Mouse (Mus musculus) ES-E14 (cell line): ENCODE data around the gene Amotl2. TPM values are rescaled to one million over a fixed set of nuclear protein-coding genes. Genes with fewer than 3 reads are reported as not detected.
"Not testable (repeated sequence)": the region's sequence is repeated elsewhere in the genome, so short reads cannot be mapped to it uniquely, and the experiment has no call there.

Experiments
- DNase-seq: peaks from one replicate; pipeline ENCODE4 v3.0.0-alpha.2; 2013; ENCODE audit warnings: low read depth, low spot score
- H3K27ac ChIP-seq: 2 replicates; pipeline ENCODE4 v1.5.1; 2012; ENCODE audit warnings: low read depth, mild to moderate bottlenecking, low read length, moderate library complexity, mixed read lengths; ENCODE audit not compliant: poor library complexity, insufficient read depth, severe bottlenecking
- H3K36me3 ChIP-seq: 2 replicates; pipeline ENCODE4 v1.6.1; 2012; ENCODE audit warnings: mild to moderate bottlenecking, low read length, moderate library complexity, mixed read lengths; ENCODE audit not compliant: control insufficient read depth, poor library complexity, insufficient read depth, severe bottlenecking
- H3K4me1 ChIP-seq, 2 experiments: fragments of 150-350 bp in 1 of 2; sonication (generic) in 1 of 2; 2 replicates each; pipeline ENCODE4 v1.6.1; 2012; ENCODE audit warnings: low read length in 2 of 2, mild to moderate bottlenecking in 1 of 2, mixed read lengths in 1 of 2; ENCODE audit not compliant: control insufficient read depth in 2 of 2, insufficient read depth in 2 of 2, poor library complexity in 1 of 2
- H3K4me3 ChIP-seq, 2 experiments: fragments of 150-350 bp in 1 of 2; sonication (generic) in 1 of 2; 2 replicates each; pipeline ENCODE4 v1.5.1; 2012; ENCODE audit warnings: low read length in 2 of 2, low read depth in 1 of 2, mild to moderate bottlenecking in 1 of 2, mixed read lengths in 1 of 2; ENCODE audit not compliant: insufficient read depth in 1 of 2, poor library complexity in 1 of 2, severe bottlenecking in 1 of 2
- H3K9ac ChIP-seq: 2 replicates; pipeline ENCODE4 v1.6.1; 2012; ENCODE audit warnings: low read depth, mild to moderate bottlenecking, low read length, mixed read lengths; ENCODE audit not compliant: poor library complexity, insufficient read depth, severe bottlenecking
- H3K9me3 ChIP-seq: fragments of 150-350 bp; sonication (generic); 2 replicates; pipeline ENCODE4 v1.6.1; 2012; ENCODE audit warnings: low read depth, mild to moderate bottlenecking, low read length; ENCODE audit not compliant: control insufficient read depth, insufficient read depth
- CHD2 ChIP-seq: IDR thresholded peaks from 2 replicates; pipeline ENCODE4 v1.6.1; 2014; ENCODE audit warnings: mild to moderate bottlenecking, low read depth, low read length, inconsistent platforms
- HCFC1 ChIP-seq: IDR thresholded peaks from 2 replicates; pipeline ENCODE4 v1.6.1; 2012; ENCODE audit warnings: low read length, inconsistent platforms, borderline replicate concordance; ENCODE audit not compliant: insufficient read depth
- MAFK ChIP-seq: IDR thresholded peaks from 2 replicates; pipeline ENCODE4 v1.6.1; 2014; ENCODE audit warnings: mild to moderate bottlenecking, low read depth, low read length, inconsistent platforms; ENCODE audit not compliant: insufficient read depth
- ZC3H11A ChIP-seq: IDR thresholded peaks from 2 replicates; pipeline ENCODE4 v1.6.1; 2012; ENCODE audit warnings: low read depth, mild to moderate bottlenecking, inconsistent platforms, low read length, borderline replicate concordance
- ZNF384 ChIP-seq: IDR thresholded peaks from 2 replicates; pipeline ENCODE4 v1.6.1; 2012; ENCODE audit warnings: low read depth, low read length, inconsistent platforms
- in situ Hi-C, 2 experiments: fragments of 600-800 bp; cut with MboI; formaldehyde crosslinking; loops; one replicate each; pipeline ENCODE4 v1.15.1; 2025; ENCODE audit warnings: low sequenced_read_pairs in 2 of 2, inconsistent platforms in 1 of 2; ENCODE audit not compliant: unreplicated experiment in 2 of 2
- total RNA-seq: library from RNA; depleted of rRNA; stranded (reverse); fragments of 300-350 nt; gene quantifications from 2 replicates; pipeline ENCODE4 v1.2.3, GENCODE M21; 2012

The Amotl2 gene
- total RNA-seq, 1 experiment = 161 TPM

DNA sequence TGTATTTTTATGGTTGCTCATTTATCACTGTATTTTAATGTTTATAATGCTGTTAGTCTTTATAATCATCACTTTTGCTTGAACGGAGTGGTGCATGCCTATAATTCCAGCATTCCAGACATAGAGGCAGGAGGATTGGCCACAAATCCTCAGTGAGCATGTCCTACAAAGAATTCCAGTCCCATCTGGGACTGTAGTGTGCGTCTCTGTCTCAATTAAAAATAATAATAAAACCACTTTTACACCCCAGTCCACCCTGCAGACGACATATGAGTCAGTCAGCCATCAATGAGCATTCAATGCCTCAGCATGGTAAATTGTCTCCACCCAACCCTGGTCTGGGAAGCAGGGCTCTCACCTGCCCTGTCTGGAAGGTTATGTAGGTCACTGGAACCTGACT lies 46.4 kb downstream of the Amotl2 start:
- Histone ChIP-seq H3K27ac (no peak overlapping the region), H3K4me3 (no peak overlapping the region), H3K9ac (no peak overlapping the region), H3K9me3 (no peaks in the 10 kb centered on the region), H3K36me3 (no peaks in the 10 kb centered on the region), H3K4me1 (peaks cover 0 to 8% of the 10 kb centered on the region in 2 experiments; a peak in 1 of 4 replicates)
- in situ Hi-C loops = no loop called here
- no peak for TF ChIP-seq HCFC1
- TF ChIP-seq ZC3H11A = no peak
- no peak for TF ChIP-seq ZNF384
- no peak for TF ChIP-seq CHD2
- no peak for TF ChIP-seq MAFK
- no peak for DNase-seq

DNA sequence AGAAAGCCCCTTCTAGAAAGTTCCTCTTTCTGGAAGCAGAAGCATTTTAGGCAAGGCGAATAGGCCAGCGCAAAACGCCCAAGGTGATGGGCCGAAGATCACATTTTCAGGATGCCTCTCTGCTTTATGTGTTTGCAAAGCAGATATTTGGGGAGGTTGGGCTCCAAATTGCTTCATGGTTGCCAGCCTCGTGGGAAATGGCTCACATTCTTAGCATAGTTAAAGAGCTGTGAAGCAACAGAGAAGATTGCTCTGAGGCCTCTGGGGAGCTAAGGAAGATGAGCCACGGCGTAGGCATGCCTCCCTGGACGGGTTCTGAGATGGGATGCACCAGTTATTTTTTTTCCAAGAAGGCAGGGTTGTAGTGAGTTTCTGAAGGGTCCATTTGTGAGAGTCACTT lies 47.0 kb downstream of the Amotl2 start:
- in situ Hi-C loops = no loop called here
- Histone ChIP-seq H3K9me3 (no peaks in the 10 kb centered on the region), H3K9ac (no peak overlapping the region), H3K36me3 (no peaks in the 10 kb centered on the region), H3K4me1 (peaks cover 0 to 8% of the 10 kb centered on the region in 2 experiments; a peak in 1 of 4 replicates), H3K4me3 (no peak overlapping the region), H3K27ac (no peak overlapping the region)
- TF ChIP-seq ZC3H11A (no peak), HCFC1 (no peak), ZNF384 (no peak)
- no peak for DNase-seq

DNA sequence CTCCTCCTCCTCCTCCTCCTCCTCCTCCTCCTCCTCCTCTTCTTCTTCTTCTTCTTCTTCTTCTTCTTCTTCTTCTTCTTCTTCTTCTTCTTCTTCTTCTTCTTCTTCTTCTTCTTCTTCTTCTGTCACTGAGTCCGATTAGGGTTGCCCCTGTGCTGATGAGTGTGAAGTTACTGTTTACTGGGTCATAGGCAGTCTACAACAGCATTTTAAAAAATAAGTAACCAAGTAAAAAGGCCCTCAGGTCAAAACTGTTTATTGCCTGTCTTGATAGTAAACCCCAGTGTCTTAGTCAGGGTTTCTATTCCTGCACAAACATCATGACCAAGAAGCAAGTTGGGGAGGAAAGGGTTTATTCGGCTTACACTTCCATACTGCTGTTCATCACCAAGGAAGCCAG lies 48.1 kb downstream of the Amotl2 start:
- not testable (repeated sequence) for H3K9me3 ChIP-seq

DNA sequence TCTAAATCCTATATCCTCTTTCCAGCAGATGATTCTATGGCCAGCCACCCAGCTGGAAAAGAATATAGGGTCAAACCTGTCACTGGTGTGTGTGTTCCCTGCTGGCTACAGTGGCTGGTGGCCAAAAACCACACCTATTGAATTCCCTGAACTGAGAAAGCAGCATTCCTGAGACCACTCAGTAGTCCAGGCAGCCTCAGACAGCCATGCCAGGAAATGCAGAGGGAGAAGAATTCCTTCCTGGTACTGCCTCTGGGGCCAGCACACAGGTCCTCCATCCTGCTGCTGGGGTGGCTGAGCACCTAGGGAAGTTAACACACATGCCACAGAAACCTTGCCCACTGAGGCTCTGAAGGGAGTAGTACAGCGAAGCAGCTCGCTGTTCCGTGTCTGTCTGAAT lies 50.3 kb downstream of the Amotl2 start:
- no peak for DNase-seq
- Histone ChIP-seq H3K27ac (no peak overlapping the region), H3K4me3 (no peak overlapping the region), H3K36me3 (no peaks in the 10 kb centered on the region), H3K4me1 (peaks cover 0 to 10% of the 10 kb centered on the region in 2 experiments; a peak in 1 of 4 replicates), H3K9ac (no peak overlapping the region), H3K9me3 (no peaks in the 10 kb centered on the region)
- in situ Hi-C loops = no loop called here
- no peak for TF ChIP-seq ZNF384
- no peak for TF ChIP-seq MAFK
- TF ChIP-seq ZC3H11A = no peak
- no peak for TF ChIP-seq HCFC1
- TF ChIP-seq CHD2 = no peak

More for the DNA sequence above, 48.1 kb downstream of the Amotl2 start:
- H3K4me1 ChIP-seq, H3K9ac ChIP-seq, H3K36me3 ChIP-seq, H3K27ac ChIP-seq, DNase-seq, H3K4me3 ChIP-seq, in situ Hi-C loops: not testable (repeated sequence)

DNA sequence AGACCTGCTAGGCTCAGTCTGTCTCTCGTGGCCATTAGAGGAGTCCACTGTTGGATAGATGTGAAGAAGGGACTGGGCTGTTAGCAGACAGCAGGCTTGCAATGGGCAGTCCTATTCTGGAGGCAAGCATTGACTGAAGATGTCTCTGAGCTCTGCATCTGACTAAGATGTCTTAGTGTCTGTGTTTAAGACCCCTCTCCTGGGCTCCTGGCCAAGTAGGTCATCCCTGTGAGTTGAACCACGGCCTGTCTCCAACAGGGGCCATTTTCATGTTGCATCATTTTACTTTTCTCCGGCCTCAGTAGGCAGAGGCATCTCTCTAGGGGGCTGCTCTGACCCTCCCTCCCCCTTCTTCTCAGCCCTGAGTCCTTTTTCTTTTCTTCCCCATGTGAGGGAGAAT lies 52.8 kb downstream of the Amotl2 start:
- Histone ChIP-seq H3K9me3 (no peaks in the 10 kb centered on the region), H3K4me3 (no peak overlapping the region), H3K27ac (no peak overlapping the region), H3K9ac (no peak overlapping the region), H3K36me3 (no peaks in the 10 kb centered on the region), H3K4me1 (peaks cover 0 to 2% of the 10 kb centered on the region in 2 experiments; a peak in 1 of 4 replicates)
- no peak for DNase-seq
- TF ChIP-seq ZC3H11A (no peak), MAFK (no peak), HCFC1 (no peak), CHD2 (no peak), ZNF384 (no peak)
- in situ Hi-C loops = no loop called here
